Mouse (Mus musculus) G1E-ER4 (cell line): ENCODE results near the gene Nkx2-5. TPM values are rescaled to one million over a fixed set of nuclear protein-coding genes. Genes with fewer than 3 reads are reported as not detected.

Experiments
- GATA1 ChIP-seq: IDR thresholded peaks from one replicate; pipeline ENCODE4 v1.8.0; 2012; ENCODE audit warnings: low read length, inconsistent platforms
- polyA plus RNA-seq: library from polyadenylated mRNA; stranded (reverse); fragments of >175 nt; gene quantifications from 2 replicates; pipeline ENCODE4 v1.2.3, GENCODE M21; 2012

Nkx2-5 gene
- polyA plus RNA-seq, 1 experiment = not detected

GRCm38 (mm10) chr17:26789460-26790268 lies 55.1 kb downstream of the Nkx2-5 start:
- no peak for TF ChIP-seq GATA1

GRCm38 (mm10) chr17:26788986-26789385 lies 55.8 kb downstream of the Nkx2-5 start:
- no peak for TF ChIP-seq GATA1

Other genes starting within 250 kb of the Nkx2-5 start
- gene Atp6v0e, start 181.8 kb downstream of the Nkx2-5 start, polyA plus RNA-seq = 12.1 and 15.5 TPM in 2 replicates
- 1.6 and 1.7 TPM in 2 replicates for gene Crebrf, start 129.4 kb downstream of the Nkx2-5 start, polyA plus RNA-seq
- gene Bnip1, start 63.9 kb downstream of the Nkx2-5 start, polyA plus RNA-seq = 27.5 and 34.4 TPM in 2 replicates
- 31.9 and 36.2 TPM in 2 replicates for gene Kifc5b, start 72.1 kb upstream of the Nkx2-5 start, polyA plus RNA-seq
- gene Phf1, start 88.0 kb upstream of the Nkx2-5 start, polyA plus RNA-seq = 16.7 and 18.8 TPM in 2 replicates
- gene Cuta, start 94.6 kb upstream of the Nkx2-5 start, polyA plus RNA-seq = 473 and 542 TPM in 2 replicates
- 19.3 and 20.8 TPM in 2 replicates for gene Syngap1, start 96.2 kb upstream of the Nkx2-5 start, polyA plus RNA-seq
- 7.7 and 12.8 TPM in 2 replicates for gene Zbtb9, start 128.2 kb upstream of the Nkx2-5 start, polyA plus RNA-seq
- 193 and 211 TPM in 2 replicates for gene Bak1, start 184.0 kb upstream of the Nkx2-5 start, polyA plus RNA-seq
- 3.4 and 3.8 TPM in 2 replicates for gene Itpr3, start 212.3 kb upstream of the Nkx2-5 start, polyA plus RNA-seq